Mouse (Mus musculus): ENCODE results near the gene Tmtc2.
A peak's percentile ranks its signal among the peaks of the same experiment; 100 is the strongest.

Gene Tmtc2

GRCm38 (mm10) chr10:105501736-105502135 is 72.5 kb downstream of the Tmtc2 start:
- no peak for DNase-seq (ENCODE audit: low spot score in 2 of 2)

GRCm38 (mm10) chr10:105500482-105500881 is 73.8 kb downstream of the Tmtc2 start:
- no peak for DNase-seq (ENCODE audit: low spot score in 2 of 2)

- no peak for DNase-seq (ENCODE audit: low spot score in 2 of 2)
Observed at GRCm38 (mm10) chr10:105495248-105495647, 79.0 kb downstream of the Tmtc2 start.

GRCm38 (mm10) chr10:105492485-105492884 is 81.8 kb downstream of the Tmtc2 start:
- DNase-seq (ENCODE audit: low spot score in 2 of 2): no peak

- no peak for DNase-seq (ENCODE audit: low spot score in 2 of 2)
Observed at GRCm38 (mm10) chr10:105490748-105491147, 83.5 kb downstream of the Tmtc2 start.

- DNase-seq (ENCODE audit: low spot score in 2 of 2): no peak
Observed at GRCm38 (mm10) chr10:105489970-105490735, 84.1 kb downstream of the Tmtc2 start.

- no peak for DNase-seq (ENCODE audit: low spot score in 2 of 2)
Observed at GRCm38 (mm10) chr10:105486977-105487376, 87.3 kb downstream of the Tmtc2 start.

GRCm38 (mm10) chr10:105484355-105485094 is 89.7 kb downstream of the Tmtc2 start:
- DNase-seq (ENCODE audit: low spot score in 2 of 2): no peak

- DNase-seq (ENCODE audit: low spot score in 2 of 2): no peak
Observed at GRCm38 (mm10) chr10:105479771-105480170, 94.5 kb downstream of the Tmtc2 start.

GRCm38 (mm10) chr10:105477623-105478238 is 96.5 kb downstream of the Tmtc2 start:
- DNase-seq (ENCODE audit: low spot score in 2 of 2): peak in 1 of 2 experiments; percentile 8

GRCm38 (mm10) chr10:105474162-105474830 is 100.0 kb downstream of the Tmtc2 start:
- DNase-seq (ENCODE audit: low spot score in 2 of 2): no peak

- DNase-seq (ENCODE audit: low spot score in 2 of 2): no peak
Observed at GRCm38 (mm10) chr10:105464378-105464777, 109.9 kb downstream of the Tmtc2 start.

GRCm38 (mm10) chr10:105453441-105453840 is 120.8 kb downstream of the Tmtc2 start:
- no peak for DNase-seq (ENCODE audit: low spot score in 2 of 2)

- DNase-seq (ENCODE audit: low spot score in 2 of 2): no peak
Observed at GRCm38 (mm10) chr10:105447191-105447590, 127.1 kb downstream of the Tmtc2 start.

- no peak for DNase-seq (ENCODE audit: low spot score in 2 of 2)
Observed at GRCm38 (mm10) chr10:105444309-105444708, 129.9 kb downstream of the Tmtc2 start.

GRCm38 (mm10) chr10:105434879-105435278 is 139.4 kb downstream of the Tmtc2 start:
- no peak for DNase-seq (ENCODE audit: low spot score in 2 of 2)

GRCm38 (mm10) chr10:105430885-105431284 is 143.4 kb downstream of the Tmtc2 start:
- no peak for DNase-seq (ENCODE audit: low spot score in 2 of 2)

- no peak for DNase-seq (ENCODE audit: low spot score in 2 of 2)
Observed at GRCm38 (mm10) chr10:105430232-105430631, 144.0 kb downstream of the Tmtc2 start.

GRCm38 (mm10) chr10:105428080-105428479 is 146.2 kb downstream of the Tmtc2 start:
- DNase-seq (ENCODE audit: low spot score in 2 of 2): no peak

GRCm38 (mm10) chr10:105427625-105428024 is 146.6 kb downstream of the Tmtc2 start:
- no peak for DNase-seq (ENCODE audit: low spot score in 2 of 2)

- no peak for DNase-seq (ENCODE audit: low spot score in 2 of 2)
Observed at GRCm38 (mm10) chr10:105425052-105425451, 149.2 kb downstream of the Tmtc2 start.

GRCm38 (mm10) chr10:105423187-105423586 is 151.1 kb downstream of the Tmtc2 start:
- DNase-seq (ENCODE audit: low spot score in 2 of 2): no peak

Data from cerebellum, postnatal 4 days (tissue).